Mouse (Mus musculus): ENCODE measurements around the gene Bcl2l12. TPM values are rescaled to one million over a fixed set of nuclear protein-coding genes. Genes with fewer than 3 reads are reported as not detected.

Gene Bcl2l12
- total RNA-seq, 4 experiments from 2014 or later: 8.2 to 13.0 (median 9.4) TPM

- DNase-seq (ENCODE audit: low spot score in 2 of 2): no peak
Measured at GRCm38 (mm10) chr7:44959874-44960511, 38.5 kb downstream of the Bcl2l12 start.

- no peak for DNase-seq (ENCODE audit: low spot score in 2 of 2)
Measured at GRCm38 (mm10) chr7:44959281-44959680, 39.2 kb downstream of the Bcl2l12 start.

- DNase-seq (ENCODE audit: low spot score in 2 of 2): no peak
Measured at GRCm38 (mm10) chr7:44958208-44958607, 40.3 kb downstream of the Bcl2l12 start.

- DNase-seq (ENCODE audit: low spot score in 2 of 2): peak in 1 of 2 experiments; percentile 50
Measured at GRCm38 (mm10) chr7:44957183-44957835, 41.2 kb downstream of the Bcl2l12 start.

GRCm38 (mm10) chr7:44956266-44956665, 42.2 kb downstream of the Bcl2l12 start:
- no peak for DNase-seq (ENCODE audit: low spot score in 2 of 2)

GRCm38 (mm10) chr7:44955628-44956027, 42.9 kb downstream of the Bcl2l12 start:
- DNase-seq (ENCODE audit: low spot score in 2 of 2): no peak

GRCm38 (mm10) chr7:44954091-44954885, 44.2 kb downstream of the Bcl2l12 start:
- DNase-seq (ENCODE audit: low spot score in 2 of 2): no peak

GRCm38 (mm10) chr7:44953561-44953960, 45.0 kb downstream of the Bcl2l12 start:
- no peak for DNase-seq (ENCODE audit: low spot score in 2 of 2)

- peak; percentile 91 to 92 for DNase-seq (ENCODE audit: low spot score in 2 of 2)
Measured at GRCm38 (mm10) chr7:44952611-44953306, 45.8 kb downstream of the Bcl2l12 start.

GRCm38 (mm10) chr7:44951960-44952359, 46.6 kb downstream of the Bcl2l12 start:
- DNase-seq (ENCODE audit: low spot score in 2 of 2): peak; percentile 60 to 69

GRCm38 (mm10) chr7:44949922-44950321, 48.6 kb downstream of the Bcl2l12 start:
- no peak for DNase-seq (ENCODE audit: low spot score in 2 of 2)

- DNase-seq (ENCODE audit: low spot score in 2 of 2): no peak
Measured at GRCm38 (mm10) chr7:44942904-44943303, 55.6 kb downstream of the Bcl2l12 start, which contains the start of gene Tsks. Tsks (plus strand) TSS chr7:44943204.

Small RNA genes lying within 50 kb of the gene (microRNA-seq; reads per million reads assigned to microRNA genes)
- gene Mir7054: not detected

Other genes with a start within 250 kb of the Bcl2l12 start
- under 1 TPM in 1 of 4 experiments, not detected in 3; 0.13 TPM for gene Zfp473, start 247.7 kb downstream of the Bcl2l12 start, total RNA-seq (2022)
- 10 to 100 TPM; 18.8 to 25.8 (median 22.7) TPM for gene Nup62, start 182.6 kb downstream of the Bcl2l12 start, total RNA-seq (2022)
- 1 to 10 TPM; 1.8 to 4.4 (median 2.6) TPM for gene Il4i1, start 182.3 kb downstream of the Bcl2l12 start, total RNA-seq (2022)
- gene Atf5, start 182.1 kb downstream of the Bcl2l12 start, total RNA-seq (2022): 10 to 100 TPM; 71.2 to 97.1 (median 77.4) TPM
- gene Akt1s1, start 149.7 kb downstream of the Bcl2l12 start, total RNA-seq (2022): 100 to 1,000 TPM; 139 to 158 (median 141) TPM
- gene Tbc1d17, start 149.6 kb downstream of the Bcl2l12 start, total RNA-seq (2022): 10 to 100 TPM; 58.9 to 71.3 (median 63.3) TPM
- gene Pnkp, start 141.6 kb downstream of the Bcl2l12 start, total RNA-seq (2022): 10 to 100 TPM; 21.2 to 23.9 (median 22.4) TPM
- gene Ptov1, start 128.9 kb downstream of the Bcl2l12 start, total RNA-seq (2022): 100 to 1,000 TPM; 146 to 178 (median 160) TPM
- 10 to 100 TPM; 64.0 to 79.1 (median 71.0) TPM for gene Med25, start 106.0 kb downstream of the Bcl2l12 start, total RNA-seq (2022)
- 10 to 100 TPM; 17.4 to 27.1 (median 18.7) TPM for gene Fuz, start 102.6 kb downstream of the Bcl2l12 start, total RNA-seq (2022)
- gene Ap2a1, start 69.2 kb downstream of the Bcl2l12 start, total RNA-seq (2022): 10 to 100 TPM; 63.5 to 67.9 (median 65.5) TPM
- gene Tsks, start 55.5 kb downstream of the Bcl2l12 start, total RNA-seq (2022): not detected
- gene Cpt1c, start 23.9 kb downstream of the Bcl2l12 start, total RNA-seq (2022): 1 to 10 TPM in 1 of 4 experiments, under 1 TPM in 3; 0.61 to 1.3 (median 0.71) TPM
- 100 to 1,000 TPM; 144 to 162 (median 152) TPM for gene Prmt1, start 12.1 kb downstream of the Bcl2l12 start, total RNA-seq (2022)
- 10 to 100 TPM; 13.5 to 22.2 (median 17.9) TPM for gene Irf3, start 1.1 kb downstream of the Bcl2l12 start, total RNA-seq (2022)
- 10 to 100 TPM; 43.2 to 50.7 (median 48.4) TPM for gene Scaf1, start 17.7 kb upstream of the Bcl2l12 start, total RNA-seq (2022)
- 10 to 100 TPM; 20.1 to 25.7 (median 21.3) TPM for gene Rras, start 19.2 kb upstream of the Bcl2l12 start, total RNA-seq (2022)
- 10 to 100 TPM; 15.3 to 17.5 (median 15.9) TPM for gene Prr12, start 54.2 kb upstream of the Bcl2l12 start, total RNA-seq (2022)
- gene Nosip, start 63.7 kb upstream of the Bcl2l12 start, total RNA-seq (2022): 10 to 100 TPM; 24.5 to 31.0 (median 28.2) TPM
- 10 to 100 TPM in 2 of 4 experiments, 1 to 10 TPM in 2; 7.2 to 13.3 (median 10.6) TPM for gene Prrg2, start 64.0 kb upstream of the Bcl2l12 start, total RNA-seq (2022)
- 10 to 100 TPM in 1 of 4 experiments, 1 to 10 TPM in 3; 4.1 to 10.2 (median 7.5) TPM for gene Rcn3, start 93.5 kb upstream of the Bcl2l12 start, total RNA-seq (2022)
- 10 to 100 TPM; 23.8 to 37.0 (median 30.0) TPM for gene Fcgrt, start 105.1 kb upstream of the Bcl2l12 start, total RNA-seq (2022)
- gene Rps11, start 125.7 kb upstream of the Bcl2l12 start, total RNA-seq (2022): 100 to 1,000 TPM; 471 to 554 (median 519) TPM
- gene Rpl13a, start 130.0 kb upstream of the Bcl2l12 start, total RNA-seq (2022): 100 to 1,000 TPM; 647 to 843 (median 690) TPM
- gene Gm45713, start 137.5 kb upstream of the Bcl2l12 start, total RNA-seq (2022): not detected
- 1 to 10 TPM in 3 of 4 experiments, under 1 TPM in 1; 0.94 to 2.7 (median 2.3) TPM for gene Flt3l, start 137.7 kb upstream of the Bcl2l12 start, total RNA-seq (2022)
- 10 to 100 TPM; 34.6 to 42.1 (median 38.3) TPM for gene Pih1d1, start 155.6 kb upstream of the Bcl2l12 start, total RNA-seq (2022)
- gene Aldh16a1, start 155.9 kb upstream of the Bcl2l12 start, total RNA-seq (2022): 10 to 100 TPM; 10.4 to 16.9 (median 13.7) TPM
- gene Slc17a7, start 165.2 kb upstream of the Bcl2l12 start, total RNA-seq (2022): under 1 TPM; 0.21 to 0.39 (median 0.31) TPM
- gene Gfy, start 180.9 kb upstream of the Bcl2l12 start, total RNA-seq (2022): not detected
- not detected for gene Pth2, start 182.3 kb upstream of the Bcl2l12 start, total RNA-seq (2022)
- gene Ccdc155, start 206.2 kb upstream of the Bcl2l12 start, total RNA-seq (2022): under 1 TPM in 1 of 4 experiments, not detected in 3; 0.25 TPM
- gene Dkkl1, start 213.4 kb upstream of the Bcl2l12 start, total RNA-seq (2022): not detected
- 1 to 10 TPM in 3 of 4 experiments, under 1 TPM in 1; 0.77 to 3.1 (median 1.7) TPM for gene Tead2, start 217.0 kb upstream of the Bcl2l12 start, total RNA-seq (2022)
- gene Cd37, start 240.4 kb upstream of the Bcl2l12 start, total RNA-seq (2022): 1 to 10 TPM in 3 of 4 experiments, under 1 TPM in 1; 0.15 to 2.0 (median 1.2) TPM
- gene Slc6a16, start 242.4 kb upstream of the Bcl2l12 start, total RNA-seq (2022): not detected